Mouse (Mus musculus): ENCODE measurements around the gene Tas2r126.

GRCm38 (mm10) chr6:42435490-42435889, 1.2 kb downstream of the Tas2r126 start:
- TF ChIP-seq CTCF (IDR thresholded peaks at IDR 0.05; ENCODE audit: low read depth, low read length) (no peak), POLR2A (IDR thresholded peaks at IDR 0.05; ENCODE audit: borderline replicate concordance, low read depth, low read length) (no peak)
